Mouse (Mus musculus) layer of hippocampus, adult 2 months (tissue): ENCODE measurements around the gene 4930523C07Rik. TPM values are rescaled to one million over a fixed set of nuclear protein-coding genes. Genes with fewer than 3 reads are reported as not detected.

ENCODE experiments used
- DNase-seq, 2 experiments: peaks; one replicate each; pipeline ENCODE4 v3.0.0; 2022; ENCODE audit warnings: low spot score in 2 of 2
- H3K27ac ChIP-seq: fragments of 200-600 bp; 2 replicates; pipeline ENCODE4 v1.8.1; 2022
- H3K4me3 ChIP-seq: fragments of 200-600 bp; 2 replicates; pipeline ENCODE4 v1.8.1; 2022; ENCODE audit warnings: mild to moderate bottlenecking
- CTCF ChIP-seq: fragments of 200-600 bp; conservative IDR thresholded peaks from 2 replicates; pipeline ENCODE4 v1.8.1; 2022; ENCODE audit warnings: antibody characterized with exemption, mild to moderate bottlenecking, moderate library complexity
- total RNA-seq, 2 experiments: library from RNA; stranded (reverse); gene quantifications; 2 replicates each; pipeline ENCODE4 v1.2.3; 2021

The 4930523C07Rik gene
- total RNA-seq, 2 experiments from 2014 or later = 2.2 to 2.3 TPM

GRCm38 (mm10) chr1:160080800-160081436 lies 36.7 kb downstream of the 4930523C07Rik start:
- Histone ChIP-seq H3K4me3 (no peak overlapping the region), H3K27ac (no peak overlapping the region)
- peak; percentile 100 for TF ChIP-seq CTCF
- DNase-seq = peak; percentile 66 to 91

GRCm38 (mm10) chr1:160082647-160083046 lies 38.5 kb downstream of the 4930523C07Rik start:
- Histone ChIP-seq H3K27ac (no peak overlapping the region), H3K4me3 (no peak overlapping the region)
- no peak for TF ChIP-seq CTCF
- DNase-seq = no peak

- no peak for TF ChIP-seq CTCF
- H3K27ac ChIP-seq = no peak overlapping the region
- H3K4me3 ChIP-seq = no peak overlapping the region
- DNase-seq = no peak
Observed at GRCm38 (mm10) chr1:160084239-160084638, 40.1 kb downstream of the 4930523C07Rik start.

GRCm38 (mm10) chr1:160086651-160087050 lies 42.5 kb downstream of the 4930523C07Rik start:
- no peak overlapping the region for H3K4me3 ChIP-seq
- TF ChIP-seq CTCF = no peak
- DNase-seq = no peak
- no peak overlapping the region for H3K27ac ChIP-seq

GRCm38 (mm10) chr1:160099659-160100302 lies 55.6 kb downstream of the 4930523C07Rik start:
- peak; percentile 67 for TF ChIP-seq CTCF
- DNase-seq = no peak
- Histone ChIP-seq H3K27ac (no peak overlapping the region), H3K4me3 (no peak overlapping the region)

- TF ChIP-seq CTCF = no peak
- DNase-seq = peak in 1 of 2 experiments; percentile 54
- Histone ChIP-seq H3K27ac (peak overlapping the region; percentile 55; the same call in 1 of the 2 replicates), H3K4me3 (no peak overlapping the region)
Observed at GRCm38 (mm10) chr1:160100996-160101395, 56.8 kb downstream of the 4930523C07Rik start.

- Histone ChIP-seq H3K27ac (no peak overlapping the region), H3K4me3 (no peak overlapping the region)
- DNase-seq = no peak
- no peak for TF ChIP-seq CTCF
Observed at GRCm38 (mm10) chr1:160105426-160105825, 61.2 kb downstream of the 4930523C07Rik start.

- no peak for TF ChIP-seq CTCF
- Histone ChIP-seq H3K27ac (no peak overlapping the region), H3K4me3 (no peak overlapping the region)
- DNase-seq = peak in 1 of 2 experiments; percentile 2
Observed at GRCm38 (mm10) chr1:160108604-160109003, 64.4 kb downstream of the 4930523C07Rik start.

- DNase-seq = no peak
- Histone ChIP-seq H3K27ac (no peak overlapping the region), H3K4me3 (no peak overlapping the region)
- no peak for TF ChIP-seq CTCF
Observed at GRCm38 (mm10) chr1:160123957-160124356, 79.8 kb downstream of the 4930523C07Rik start.

Other genes starting within 250 kb of the 4930523C07Rik start
- under 1 TPM in 1 of 2 experiments, not detected in 1; 0.10 TPM for gene Tnn, start 109.2 kb downstream of the 4930523C07Rik start, total RNA-seq
- gene Mrps14, start 150.8 kb downstream of the 4930523C07Rik start, total RNA-seq = 10 to 100 TPM; 61.7 to 65.0 TPM
- gene Cacybp, start 168.5 kb downstream of the 4930523C07Rik start, total RNA-seq = 10 to 100 TPM; 88.7 to 91.3 TPM